Mouse (Mus musculus) T-helper 1 cell (primary cell): Measurements from ENCODE around the gene Blzf1.

Experiments
- in situ Hi-C: fragments of 300-600 bp; cut with MboI, MseI; formaldehyde crosslinking; loops from one replicate; pipeline ENCODE4 v1.15.1; 2025; ENCODE audit warnings: high pct_unique_total_duplicates

Gene Blzf1

GRCm38 (mm10) chr1:164241494-164241893 lies 65.8 kb downstream of the Blzf1 start:
- in situ Hi-C loops: no loop called here
